Mouse (Mus musculus) brown adipose tissue, adult 24 weeks (tissue): ENCODE results near the gene Casd1. TPM values are rescaled to one million over a fixed set of nuclear protein-coding genes. Genes with fewer than 3 reads are reported as not detected.
"Not testable (repeated sequence)": the region's sequence is repeated elsewhere in the genome, so short reads cannot be mapped to it uniquely, and the experiment has no call there.

Experiments
- H3K27ac ChIP-seq: fragments of 200-500 bp; replicated peaks from 2 replicates; pipeline ENCODE4 v1.5.1; 2012; ENCODE audit warnings: low read depth, mild to moderate bottlenecking, low read length
- H3K4me1 ChIP-seq: fragments of 200-500 bp; 2 replicates; pipeline ENCODE4 v1.6.1; 2012; ENCODE audit warnings: low read length, mixed read lengths; ENCODE audit not compliant: control insufficient read depth, insufficient read depth, insufficient read length
- H3K4me3 ChIP-seq: fragments of 200-500 bp; 2 replicates; pipeline ENCODE4 v1.5.1; 2012; ENCODE audit warnings: low read depth, mild to moderate bottlenecking, low read length, moderate library complexity; ENCODE audit not compliant: insufficient read depth
- polyA plus RNA-seq: library from polyadenylated mRNA; stranded (reverse); fragments of >200 nt; gene quantifications from 2 replicates; pipeline ENCODE4 v1.2.4, GENCODE M21; 2012; ENCODE audit not compliant: missing spikeins, insufficient read depth, insufficient read length

Gene Casd1
- polyA plus RNA-seq, 1 experiment = 13.0 TPM

DNA sequence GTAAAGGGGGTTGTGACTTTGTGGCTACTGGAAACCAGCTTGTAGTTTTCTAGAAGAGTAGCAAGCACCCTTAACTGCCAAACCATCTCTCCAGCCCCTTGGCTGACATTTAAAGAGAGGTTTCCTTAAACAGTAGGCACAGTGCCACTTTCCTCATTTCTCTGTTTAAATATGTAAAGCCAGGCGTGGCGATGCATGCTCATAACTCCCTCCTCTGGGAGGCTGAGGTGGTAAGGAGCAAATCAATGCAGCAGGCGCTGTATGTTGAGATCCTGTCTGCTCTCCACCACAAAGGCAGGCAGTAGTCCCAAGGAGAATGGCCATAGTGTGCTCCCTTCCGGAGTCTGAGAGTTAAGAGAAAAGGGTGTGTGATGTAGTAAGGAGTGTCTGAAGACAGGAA, 2.9 kb upstream of the Casd1 start:
- H3K27ac ChIP-seq = no peak overlapping the region
- H3K4me3 ChIP-seq = no peak overlapping the region
- peaks cover 4% of the 10 kb centered on the region; the same call in 1 of the 2 replicates for H3K4me1 ChIP-seq

DNA sequence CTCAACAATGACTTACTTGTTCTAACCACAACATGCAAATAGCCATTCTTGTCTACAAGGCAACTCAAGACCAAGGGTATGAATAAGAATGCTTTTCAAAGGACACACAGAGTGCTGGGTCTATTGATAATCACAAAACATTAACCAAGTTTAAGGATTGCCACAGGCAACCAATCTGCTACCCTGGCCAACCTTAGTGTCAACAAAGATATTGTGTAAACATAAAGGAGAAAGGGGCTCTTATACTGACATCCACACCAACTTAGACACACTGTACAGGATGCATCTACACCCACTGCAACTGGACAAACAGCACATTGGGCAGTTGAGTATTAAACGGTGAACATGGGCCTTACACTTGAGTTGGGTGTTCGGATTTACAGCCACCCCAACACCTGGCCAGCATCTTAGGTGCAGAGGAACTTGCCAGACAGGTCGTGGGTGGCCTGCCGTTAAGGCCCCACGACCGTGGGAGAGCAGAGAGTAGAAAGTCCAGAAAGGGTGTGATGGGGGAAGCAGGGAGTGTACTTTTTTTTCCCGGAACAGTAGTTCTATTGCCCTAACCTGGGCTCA, 468 bp upstream of the Casd1 start:
- Histone ChIP-seq H3K4me3 (peak overlapping the region; percentile 86), H3K27ac (no peak overlapping the region), H3K4me1 (peaks cover 4% of the 10 kb centered on the region; the same call in 1 of the 2 replicates)

DNA sequence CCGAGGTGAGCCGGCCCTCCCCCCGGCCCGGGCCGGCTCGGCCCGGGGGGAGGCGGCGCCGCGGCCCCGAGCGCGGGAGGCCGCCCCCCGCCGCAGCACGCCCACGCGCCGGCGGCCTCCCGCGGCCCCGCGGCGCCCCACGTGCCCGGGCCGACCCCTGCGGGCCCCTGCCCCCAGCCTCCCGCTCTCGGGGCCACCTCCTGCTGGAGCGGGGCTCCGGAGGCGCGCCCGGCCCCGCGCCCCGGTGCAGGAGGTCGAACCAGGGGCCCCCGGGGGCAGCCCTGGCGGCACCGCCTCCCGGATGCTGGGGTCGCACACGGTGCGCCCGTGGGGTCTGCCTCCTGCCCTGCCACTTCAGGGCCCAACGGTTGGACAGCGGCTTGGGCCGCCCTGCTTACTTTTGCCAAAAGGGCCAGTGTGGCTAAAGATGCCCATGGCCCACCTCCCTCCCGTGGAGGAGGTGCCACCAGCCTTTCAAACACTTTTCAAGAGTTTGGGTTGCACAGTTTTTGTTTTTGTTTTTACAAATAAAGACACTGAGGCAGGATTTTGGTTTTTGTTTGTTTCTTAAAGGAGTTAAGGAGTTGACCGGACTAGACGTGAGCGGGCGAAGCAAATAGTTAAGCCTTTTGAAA, 775 bp downstream of the Casd1 start:
- Histone ChIP-seq H3K4me3 (peak overlapping the region; percentile 86), H3K4me1 (peaks cover 4% of the 10 kb centered on the region; the same call in 1 of the 2 replicates), H3K27ac (peak overlapping the region; percentile 67)

DNA sequence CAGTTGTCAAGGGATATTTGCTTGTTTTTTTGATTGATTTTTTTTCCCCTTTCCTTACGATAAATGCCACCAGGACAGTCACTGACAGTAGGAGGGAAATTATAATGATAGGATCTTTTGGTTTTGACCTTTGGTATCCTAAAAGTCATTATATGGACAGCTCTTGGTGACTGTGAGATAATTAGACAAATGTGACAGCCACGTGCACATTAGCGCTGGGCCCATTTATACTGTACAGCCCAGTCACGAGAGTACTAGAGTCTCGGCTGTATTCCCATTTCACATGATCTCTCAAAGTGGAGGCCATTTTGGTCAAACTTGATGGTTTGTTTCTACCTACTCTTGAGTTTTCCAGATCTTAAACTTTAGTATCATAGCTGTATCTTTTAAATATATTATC, 1.4 kb downstream of the Casd1 start:
- peak overlapping the region; percentile 86 for H3K4me3 ChIP-seq

DNA sequence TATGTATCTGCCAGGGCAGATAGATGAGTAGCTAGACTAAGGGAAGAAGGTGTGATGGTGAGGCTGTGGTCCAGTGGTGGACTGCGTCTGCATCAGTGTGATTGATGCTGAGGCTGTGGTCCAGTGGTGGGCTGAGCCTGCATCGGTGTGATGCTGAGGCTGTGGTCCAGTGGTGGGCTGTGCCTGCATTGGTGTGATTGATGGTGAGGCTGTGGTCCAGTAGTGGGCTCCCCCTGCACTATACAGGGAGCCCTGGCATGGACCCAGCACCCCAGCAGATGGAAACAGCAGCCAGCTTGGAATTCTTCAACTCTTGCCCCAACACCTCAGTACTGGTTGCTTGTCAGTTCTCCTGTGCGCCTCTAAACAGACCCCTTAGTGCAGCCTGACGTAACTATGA, 5.8 kb downstream of the Casd1 start:
- H3K27ac ChIP-seq = no peak overlapping the region
- H3K4me1 ChIP-seq = peaks cover 2% of the 10 kb centered on the region; the same call in 1 of the 2 replicates
- no peak overlapping the region for H3K4me3 ChIP-seq

More for the DNA sequence above, 1.4 kb downstream of the Casd1 start:
- peaks cover 4% of the 10 kb centered on the region; the same call in 1 of the 2 replicates for H3K4me1 ChIP-seq
- H3K27ac ChIP-seq = no peak overlapping the region

DNA sequence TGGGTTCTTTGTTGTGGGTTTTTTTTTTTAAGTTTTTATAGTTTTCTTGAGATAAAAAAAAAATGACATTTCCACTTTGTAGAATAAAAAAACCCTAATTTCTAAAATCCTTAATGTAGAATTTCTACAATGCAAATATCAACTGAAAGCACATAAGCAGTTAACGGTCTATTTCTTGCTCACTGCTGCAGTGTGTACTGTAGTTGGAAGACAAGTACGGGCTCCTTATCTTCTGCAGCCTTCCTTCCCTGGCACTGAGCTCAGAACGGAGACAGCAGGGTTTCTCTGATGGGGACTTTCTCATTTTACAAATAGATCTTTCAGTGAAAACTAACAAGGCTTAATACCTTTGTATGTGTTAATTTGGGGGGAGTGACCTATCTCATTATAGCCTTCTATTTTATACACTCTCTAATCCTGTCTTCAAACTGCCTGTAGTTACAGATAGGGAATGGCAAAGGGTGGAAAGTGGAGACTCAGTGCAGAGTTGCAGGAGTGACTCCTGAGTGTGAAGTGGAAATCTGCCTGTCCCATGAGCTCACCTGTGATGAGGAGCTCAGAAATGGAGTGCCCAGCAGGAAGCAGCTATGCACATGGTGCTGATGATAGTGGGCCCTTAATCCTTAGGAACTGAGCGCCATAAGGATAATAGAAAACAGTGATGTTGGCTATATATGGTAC, 9.7 kb downstream of the Casd1 start:
- no peaks in the 10 kb centered on the region for H3K4me1 ChIP-seq
- no peak overlapping the region for H3K27ac ChIP-seq
- H3K4me3 ChIP-seq = no peak overlapping the region

DNA sequence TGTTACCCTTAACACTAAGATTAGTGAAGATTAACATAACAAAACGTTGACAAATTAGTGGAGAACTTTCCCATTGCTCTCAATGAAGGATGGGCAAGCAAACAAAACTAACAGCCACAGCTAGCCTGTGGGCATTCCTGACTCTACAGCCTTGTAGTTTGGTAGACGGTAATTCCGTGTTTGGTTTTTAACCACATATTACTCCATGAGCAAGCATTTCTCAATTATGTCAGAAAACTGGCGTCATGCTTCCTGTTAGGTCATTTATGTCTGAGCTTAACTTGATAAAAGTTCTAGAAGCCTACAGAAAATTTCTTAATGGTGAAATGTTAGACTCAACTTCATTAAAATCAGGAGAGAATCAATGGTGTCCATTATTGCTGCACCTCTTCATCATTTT, 11.2 kb downstream of the Casd1 start:
- Histone ChIP-seq H3K27ac (no peak overlapping the region), H3K4me3 (no peak overlapping the region), H3K4me1 (no peaks in the 10 kb centered on the region)

DNA sequence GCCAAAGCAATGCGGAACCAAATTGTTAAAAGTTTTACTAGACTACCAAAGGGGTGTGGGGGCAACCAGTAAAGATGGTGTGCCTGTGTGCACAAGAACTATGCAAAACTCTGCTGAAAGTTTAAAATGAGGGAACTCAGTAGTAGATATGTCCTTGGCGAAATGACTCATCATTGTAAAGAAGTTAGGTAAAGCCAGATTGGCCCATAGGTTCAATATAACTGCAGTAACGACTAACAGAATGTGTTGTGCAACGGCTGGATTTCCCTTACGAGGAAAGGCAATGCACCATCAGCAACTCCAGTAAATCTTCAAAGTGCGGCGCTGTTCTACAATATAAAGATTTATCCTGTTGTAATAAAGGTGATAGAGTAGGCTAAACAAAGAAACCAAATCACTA, 11.8 kb downstream of the Casd1 start:
- Histone ChIP-seq H3K4me3 (no peak overlapping the region), H3K27ac (no peak overlapping the region), H3K4me1 (no peaks in the 10 kb centered on the region)

DNA sequence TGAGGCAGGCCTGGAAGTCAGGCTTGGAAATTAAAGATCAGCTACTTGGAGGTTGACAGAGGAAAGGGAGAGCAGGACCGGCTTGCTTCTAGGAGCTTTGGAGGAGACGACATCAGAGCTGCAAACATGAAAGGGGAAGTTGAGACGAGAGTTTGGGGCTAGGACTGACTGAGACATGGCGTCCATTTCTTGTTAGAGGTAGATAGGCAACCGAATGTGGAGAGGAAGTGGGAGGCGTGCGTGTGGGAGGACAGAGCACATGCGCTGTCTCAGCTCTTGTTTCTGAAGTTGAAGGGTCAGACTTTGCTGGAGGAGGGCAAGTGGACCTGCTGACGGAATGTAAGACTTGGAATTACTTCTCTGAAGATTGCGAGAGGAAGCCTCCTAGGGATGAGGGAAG, 17.3 kb downstream of the Casd1 start:
- no peak overlapping the region for H3K4me3 ChIP-seq
- no peak overlapping the region for H3K27ac ChIP-seq
- H3K4me1 ChIP-seq = no peaks in the 10 kb centered on the region

DNA sequence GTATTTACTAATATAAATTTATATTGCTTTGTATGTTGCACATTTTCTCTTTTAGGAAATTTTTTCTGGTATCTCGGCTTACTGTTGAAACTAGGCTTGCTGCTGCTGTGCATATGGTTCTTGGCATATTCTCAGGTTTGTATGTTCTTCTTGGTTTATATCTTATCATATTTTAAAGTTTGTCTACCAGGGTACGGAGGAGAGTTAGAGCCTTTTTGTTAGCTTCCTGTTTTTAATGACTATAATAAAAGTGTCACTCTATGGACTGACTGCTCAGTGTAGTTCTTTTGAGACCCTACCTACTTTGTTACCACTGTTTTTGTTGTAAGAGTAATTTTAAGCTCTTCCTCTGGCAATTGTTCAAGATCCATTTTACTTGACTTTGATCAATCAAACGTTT, 30.8 kb downstream of the Casd1 start:
- Histone ChIP-seq H3K4me3 (no peak overlapping the region), H3K27ac (no peak overlapping the region), H3K4me1 (no peaks in the 10 kb centered on the region)

DNA sequence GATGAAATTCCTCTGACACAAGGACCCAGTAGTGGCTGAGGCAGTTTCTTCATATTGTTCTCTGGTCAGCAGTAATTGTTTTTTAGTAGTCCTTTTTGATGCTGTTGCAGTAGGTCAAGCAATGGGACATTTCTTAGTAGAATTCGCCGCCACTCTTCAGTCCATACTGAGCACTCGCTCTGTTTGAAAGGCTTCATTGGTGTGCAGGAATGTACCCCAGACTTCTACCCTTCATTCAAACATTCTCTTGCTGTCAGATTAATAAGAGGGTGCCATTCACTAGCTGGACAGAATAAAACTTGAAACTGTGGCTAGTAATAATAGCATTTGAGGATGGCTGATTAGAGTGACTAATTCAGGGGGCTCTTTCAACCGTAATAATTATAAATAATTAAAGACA, 32.5 kb downstream of the Casd1 start:
- no peak overlapping the region for H3K4me3 ChIP-seq
- no peak overlapping the region for H3K27ac ChIP-seq
- H3K4me1 ChIP-seq = no peaks in the 10 kb centered on the region

DNA sequence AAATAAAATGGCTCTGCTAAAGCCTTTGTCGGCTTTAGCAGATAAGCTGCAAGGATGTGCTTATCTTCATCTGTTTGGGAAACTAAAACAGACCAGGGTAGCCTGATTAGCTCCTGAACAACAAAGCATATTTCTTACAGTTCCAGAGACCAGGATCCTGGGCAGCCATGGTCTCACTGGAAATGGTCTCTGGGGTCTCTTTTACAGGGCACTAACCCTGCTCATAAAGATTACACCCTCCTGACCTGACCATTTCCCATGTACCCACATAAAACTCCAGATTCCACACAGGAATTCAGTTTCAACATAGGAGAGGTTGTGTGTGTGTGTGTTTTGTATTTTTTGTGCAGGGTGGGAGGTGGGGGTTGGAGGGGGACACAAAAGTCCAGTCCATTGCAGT, 34.2 kb downstream of the Casd1 start:
- H3K4me1 ChIP-seq = no peaks in the 10 kb centered on the region
- H3K27ac ChIP-seq = no peak overlapping the region
- no peak overlapping the region for H3K4me3 ChIP-seq

DNA sequence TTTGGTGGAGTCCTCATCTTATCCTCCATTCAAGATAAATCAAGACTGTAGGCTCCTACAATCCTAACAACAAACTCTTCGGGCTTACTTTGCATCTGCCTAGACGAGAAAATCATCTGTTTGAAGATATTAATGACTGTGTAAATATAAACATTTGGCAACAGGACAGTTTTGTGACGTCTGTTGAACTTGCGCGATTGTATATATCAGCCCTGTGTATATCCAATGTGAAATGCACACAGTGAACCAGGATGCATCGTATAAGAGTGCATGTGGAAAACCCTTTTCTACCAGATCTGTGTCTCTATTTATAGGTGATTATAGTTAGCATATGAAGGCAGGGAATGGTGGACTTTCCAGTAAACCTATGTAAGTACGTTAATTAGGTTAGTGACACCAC, 41.4 kb downstream of the Casd1 start:
- Histone ChIP-seq H3K4me1 (no peaks in the 10 kb centered on the region), H3K4me3 (no peak overlapping the region), H3K27ac (no peak overlapping the region)

DNA sequence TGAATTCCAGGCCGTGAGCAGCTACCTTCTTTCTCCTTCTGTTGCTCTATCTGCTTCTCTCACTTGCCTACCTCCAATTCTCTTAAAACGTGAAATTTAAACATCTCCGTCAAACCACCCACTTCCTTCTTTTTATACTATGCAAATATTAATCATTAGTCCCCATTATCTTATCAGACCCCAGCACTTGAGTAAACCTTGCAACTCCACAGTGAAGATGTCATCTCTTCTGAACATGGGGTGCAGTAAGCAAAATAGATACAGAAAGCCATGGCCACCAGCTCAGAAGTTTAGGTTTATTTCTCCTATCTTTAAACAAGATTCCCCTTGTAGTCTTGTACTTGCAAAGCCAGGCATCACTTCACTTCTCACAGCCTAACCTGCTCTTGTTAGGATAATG, 46.7 kb downstream of the Casd1 start:
- Histone ChIP-seq H3K4me1 (no peaks in the 10 kb centered on the region), H3K27ac (no peak overlapping the region), H3K4me3 (no peak overlapping the region)

DNA sequence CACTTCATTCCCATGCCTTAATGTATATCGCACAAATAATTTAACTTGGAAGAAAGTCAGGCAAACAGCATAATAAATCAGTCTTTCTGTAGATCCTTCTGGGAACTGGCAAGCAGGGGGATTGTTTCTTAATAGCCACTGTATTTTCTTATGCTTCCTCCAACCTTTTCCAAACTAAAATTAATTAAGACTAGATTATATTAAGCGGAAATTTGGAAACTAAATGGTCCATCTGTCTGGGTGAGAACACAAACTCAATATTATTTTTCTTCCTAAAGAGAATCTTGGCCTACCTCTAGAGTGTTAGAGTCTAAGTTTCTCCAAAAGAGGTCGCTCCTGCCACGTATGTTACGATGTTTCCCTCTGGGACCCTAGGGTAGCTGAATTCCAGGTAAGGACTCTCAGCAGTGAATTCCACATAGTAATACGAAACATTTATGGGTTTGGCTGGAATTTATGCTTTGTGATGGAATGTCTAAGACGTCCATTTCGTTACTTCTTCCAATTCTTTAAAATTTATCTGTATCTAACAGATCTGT, 52.0 kb downstream of the Casd1 start:
- no peak overlapping the region for H3K27ac ChIP-seq
- no peak overlapping the region for H3K4me3 ChIP-seq
- H3K4me1 ChIP-seq = no peaks in the 10 kb centered on the region

DNA sequence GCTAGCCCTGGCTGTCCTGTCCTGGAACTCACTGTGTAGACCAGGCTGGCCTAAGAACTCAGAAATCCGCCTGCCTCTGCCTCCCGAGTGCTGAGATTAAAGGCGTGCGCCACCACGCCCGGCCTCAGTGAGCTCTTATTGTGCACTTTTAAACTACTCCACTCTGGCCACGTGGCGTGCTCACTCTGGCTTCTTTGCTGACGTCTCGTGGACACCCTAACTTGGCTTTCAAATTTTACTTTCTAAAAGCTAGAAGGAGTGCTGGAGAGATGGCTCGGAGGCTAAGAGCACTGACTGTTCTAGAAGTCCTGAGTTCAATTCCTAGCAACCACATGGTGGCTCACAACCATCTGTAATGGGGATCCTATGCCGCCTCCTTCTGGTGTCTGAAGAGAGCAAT, 53.1 kb downstream of the Casd1 start:
- not testable (repeated sequence) for H3K4me3 ChIP-seq, H3K27ac ChIP-seq, H3K4me1 ChIP-seq
